Mouse (Mus musculus) embryonic facial prominence, embryonic 10.5 days (tissue): ENCODE data around the gene Smpd3. TPM values are rescaled to one million over a fixed set of nuclear protein-coding genes. Genes with fewer than 3 reads are reported as not detected.

Source experiments
- DNase-seq: peaks from one replicate; pipeline ENCODE4 v3.0.0-alpha.2; 2017; ENCODE audit warnings: low spot score
- H3K27ac ChIP-seq: fragments of 300-500 bp; sonication (generic); replicated peaks from 2 replicates; pipeline ENCODE4 v1.5.1; 2016; ENCODE audit warnings: mild to moderate bottlenecking
- H3K27me3 ChIP-seq: fragments of 300-500 bp; sonication (generic); replicated peaks from 2 replicates; pipeline ENCODE4 v1.6.1; 2016; ENCODE audit warnings: low read depth, mild to moderate bottlenecking; ENCODE audit not compliant: poor library complexity, severe bottlenecking
- H3K36me3 ChIP-seq: fragments of 300-500 bp; sonication (generic); replicated peaks from 2 replicates; pipeline ENCODE4 v1.6.1; 2016; ENCODE audit warnings: mild to moderate bottlenecking, moderate library complexity
- H3K4me1 ChIP-seq: fragments of 300-500 bp; sonication (generic); 2 replicates; pipeline ENCODE4 v1.6.1; 2016
- H3K4me3 ChIP-seq: fragments of 300-500 bp; sonication (generic); 2 replicates; pipeline ENCODE4 v1.5.1; 2016; ENCODE audit warnings: mild to moderate bottlenecking, moderate library complexity
- H3K9me3 ChIP-seq: fragments of 300-500 bp; sonication (generic); 2 replicates; pipeline ENCODE4 v1.6.1; 2016; ENCODE audit warnings: mild to moderate bottlenecking
- WGBS: fragments of 180-500 bp; shearing (Covaris S2); methylation state at CpG from one replicate; pipeline ENCODE4 v1.1.7; 2016; 5-methylcytosine and 5-hydroxymethylcytosine counted together
- polyA plus RNA-seq: library from polyadenylated mRNA; unstranded; fragments of >200 nt; fragmentation: Nextera tagmentation; extraction: Ambion mirVana; gene quantifications from 2 replicates; pipeline ENCODE4 v1.2.1, GENCODE M21; 2016

Smpd3 gene
- polyA plus RNA-seq, 1 experiment from 2014 or later, result 4.0 TPM

DNA sequence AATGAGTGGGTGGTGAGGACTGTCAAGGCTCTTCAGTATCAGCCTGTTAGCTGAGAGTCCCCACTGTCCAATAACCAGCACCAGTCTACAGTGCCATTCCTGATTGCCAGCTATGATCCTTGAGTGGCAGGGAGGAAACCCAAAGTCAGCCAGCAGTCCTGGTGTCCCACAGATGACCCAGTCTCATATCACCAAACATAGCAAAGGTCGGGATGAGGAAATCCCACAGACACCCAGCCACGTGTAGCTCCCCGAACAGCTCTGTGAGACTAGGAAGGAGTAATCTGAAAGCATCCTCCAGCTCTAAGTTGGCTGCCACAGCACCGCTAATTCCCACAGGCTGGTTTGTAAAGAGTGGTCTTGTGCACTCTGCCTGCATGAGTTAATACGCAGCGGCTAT, 33.5 kb downstream of the Smpd3 start:
- H3K4me3 ChIP-seq, result no peak overlapping the region
- 79% methylated on average over 6 of the region's 6 CpGs for WGBS
- no peak for DNase-seq
- H3K4me1 ChIP-seq, result peaks cover 8% of the 10 kb centered on the region; the same call in 1 of the 2 replicates
- H3K27me3 ChIP-seq, result no peaks in the 10 kb centered on the region
- no peak overlapping the region for H3K27ac ChIP-seq
- H3K36me3 ChIP-seq, result no peaks in the 10 kb centered on the region
- no peaks in the 10 kb centered on the region for H3K9me3 ChIP-seq

GRCm38 (mm10) chr8:106300739-106301715, 36.8 kb downstream of the Smpd3 start:
- Histone ChIP-seq H3K27ac (no peak overlapping the region), H3K36me3 (no peaks in the 10 kb centered on the region), H3K4me3 (no peak overlapping the region), H3K9me3 (no peaks in the 10 kb centered on the region), H3K27me3 (no peaks in the 10 kb centered on the region), H3K4me1 (no peaks in the 10 kb centered on the region)
- no peak for DNase-seq
- 78% methylated on average over 9 of the region's 9 CpGs for WGBS

- no peak for DNase-seq
- Histone ChIP-seq H3K4me1 (no peaks in the 10 kb centered on the region), H3K27me3 (no peaks in the 10 kb centered on the region), H3K4me3 (no peak overlapping the region), H3K36me3 (no peaks in the 10 kb centered on the region), H3K27ac (no peak overlapping the region), H3K9me3 (no peaks in the 10 kb centered on the region)
- 83% methylated on average over 3 of the region's 3 CpGs for WGBS
These were observed 38.1 kb downstream of the Smpd3 start for GRCm38 (mm10) chr8:106299686-106300085.

- Histone ChIP-seq H3K4me1 (no peaks in the 10 kb centered on the region), H3K27ac (no peak overlapping the region), H3K9me3 (no peaks in the 10 kb centered on the region), H3K4me3 (no peak overlapping the region), H3K36me3 (no peaks in the 10 kb centered on the region), H3K27me3 (no peaks in the 10 kb centered on the region)
- WGBS, result 82% methylated on average over 1 of the region's 1 CpGs
- no peak for DNase-seq
These were observed 38.9 kb downstream of the Smpd3 start for GRCm38 (mm10) chr8:106298846-106299245.

GRCm38 (mm10) chr8:106298261-106298660, 39.5 kb downstream of the Smpd3 start:
- WGBS, result 72% methylated on average over 5 of the region's 5 CpGs
- no peaks in the 10 kb centered on the region for H3K9me3 ChIP-seq
- H3K27ac ChIP-seq, result no peak overlapping the region
- no peaks in the 10 kb centered on the region for H3K27me3 ChIP-seq
- no peaks in the 10 kb centered on the region for H3K4me1 ChIP-seq
- no peak overlapping the region for H3K4me3 ChIP-seq
- no peaks in the 10 kb centered on the region for H3K36me3 ChIP-seq
- no peak for DNase-seq

DNA sequence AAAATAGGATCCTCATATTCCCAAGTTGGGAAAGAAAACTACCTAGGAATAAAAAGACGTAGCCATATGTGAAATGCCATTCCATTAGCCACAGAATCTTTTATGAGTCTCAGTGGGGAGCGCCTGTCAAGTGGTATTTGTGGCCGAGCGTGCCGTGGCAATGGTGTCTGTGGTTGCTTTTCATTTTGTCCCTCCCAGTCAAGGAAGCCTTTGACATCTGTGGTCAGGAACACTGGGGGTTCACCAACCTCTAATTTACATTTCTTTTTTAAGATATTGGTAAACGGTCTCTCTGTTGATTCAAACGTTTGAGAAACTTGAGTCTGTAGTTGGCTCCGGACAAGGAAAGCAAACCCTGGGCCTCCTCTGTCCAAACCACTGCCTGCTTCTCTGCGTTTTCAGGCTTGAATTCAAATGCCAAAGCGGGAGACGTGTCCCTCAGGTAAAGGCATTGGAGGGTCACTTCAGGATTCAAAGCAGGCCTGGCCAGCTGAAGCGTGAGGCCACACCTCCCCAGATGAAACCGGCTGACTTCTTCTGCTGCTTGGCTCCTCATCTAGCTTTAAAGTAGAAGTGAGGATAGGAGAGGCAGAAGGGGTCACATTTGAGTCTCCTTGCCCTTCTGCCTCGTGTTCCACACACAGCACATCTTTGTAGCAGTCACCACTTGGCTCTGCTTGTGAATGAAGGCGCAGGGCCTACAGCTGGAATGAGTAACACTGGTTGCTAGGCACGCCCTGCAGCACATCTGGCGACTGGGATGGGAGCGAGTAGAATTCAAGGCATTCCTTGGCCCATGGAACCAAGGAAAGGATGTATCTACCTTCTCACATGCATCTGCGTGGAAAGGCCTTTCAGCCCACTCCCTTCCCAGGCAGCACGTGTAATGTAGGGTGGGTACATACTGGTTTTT, 45.0 kb downstream of the Smpd3 start:
- DNase-seq, result no peak
- no peak overlapping the region for H3K27ac ChIP-seq
- H3K4me1 ChIP-seq, result peaks cover 7% of the 10 kb centered on the region; the same call in 1 of the 2 replicates
- H3K36me3 ChIP-seq, result no peaks in the 10 kb centered on the region
- H3K27me3 ChIP-seq, result no peaks in the 10 kb centered on the region
- H3K4me3 ChIP-seq, result no peak overlapping the region
- H3K9me3 ChIP-seq, result no peaks in the 10 kb centered on the region
- 79% methylated on average over 20 of the region's 20 CpGs for WGBS

DNA sequence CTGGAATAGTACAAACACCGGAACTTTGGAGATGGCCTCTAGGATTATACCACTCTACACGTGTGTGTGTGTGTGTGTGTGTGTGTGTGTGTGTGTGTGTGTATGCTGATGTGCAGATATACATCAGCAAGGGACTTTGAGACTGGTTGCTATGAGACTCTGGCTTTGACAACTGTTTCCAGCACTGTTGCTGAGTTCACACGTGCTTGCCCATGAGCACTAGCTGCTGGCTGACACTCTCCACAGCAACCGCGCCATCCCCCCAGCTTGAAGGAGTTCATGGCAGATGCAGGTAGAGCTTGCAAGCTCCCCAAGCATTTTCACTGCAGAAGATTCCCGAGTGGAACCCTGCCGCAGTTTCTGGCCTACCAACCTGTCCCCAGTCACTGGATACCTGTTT, 48.3 kb downstream of the Smpd3 start:
- no peak overlapping the region for H3K27ac ChIP-seq
- H3K36me3 ChIP-seq, result no peaks in the 10 kb centered on the region
- DNase-seq, result no peak
- H3K4me3 ChIP-seq, result no peak overlapping the region
- H3K27me3 ChIP-seq, result no peaks in the 10 kb centered on the region
- no peaks in the 10 kb centered on the region for H3K9me3 ChIP-seq
- WGBS, result 63% methylated on average over 7 of the region's 7 CpGs
- H3K4me1 ChIP-seq, result peaks cover 16% of the 10 kb centered on the region; the same call in 1 of the 2 replicates

DNA sequence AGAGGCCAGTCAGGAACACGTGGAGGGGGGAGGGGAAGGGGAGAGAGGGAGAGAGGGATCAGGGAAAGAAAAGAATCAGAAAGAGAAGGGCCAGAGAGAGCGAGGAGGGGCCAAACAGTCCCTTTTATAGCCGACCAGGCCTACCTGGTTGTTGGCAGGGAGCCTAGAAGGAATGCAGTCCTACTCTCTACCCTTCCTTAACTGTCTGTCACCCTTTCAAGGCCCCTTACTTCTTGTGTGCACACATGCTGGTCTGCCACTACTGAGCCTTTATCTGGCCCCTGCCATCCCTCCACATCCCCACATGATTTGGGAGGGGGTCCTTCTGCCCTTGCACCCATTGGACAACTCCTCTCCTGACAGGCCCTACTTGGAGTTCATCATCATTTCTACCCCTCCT, 49.1 kb downstream of the Smpd3 start:
- 33% methylated on average over 3 of the region's 3 CpGs for WGBS
- H3K9me3 ChIP-seq, result no peaks in the 10 kb centered on the region
- no peak for DNase-seq
- H3K27me3 ChIP-seq, result no peaks in the 10 kb centered on the region
- H3K4me1 ChIP-seq, result peaks cover 16% of the 10 kb centered on the region; the same call in 1 of the 2 replicates
- no peak overlapping the region for H3K4me3 ChIP-seq
- H3K27ac ChIP-seq, result no peak overlapping the region; the same call in 1 of the 2 replicates
- no peaks in the 10 kb centered on the region for H3K36me3 ChIP-seq

DNA sequence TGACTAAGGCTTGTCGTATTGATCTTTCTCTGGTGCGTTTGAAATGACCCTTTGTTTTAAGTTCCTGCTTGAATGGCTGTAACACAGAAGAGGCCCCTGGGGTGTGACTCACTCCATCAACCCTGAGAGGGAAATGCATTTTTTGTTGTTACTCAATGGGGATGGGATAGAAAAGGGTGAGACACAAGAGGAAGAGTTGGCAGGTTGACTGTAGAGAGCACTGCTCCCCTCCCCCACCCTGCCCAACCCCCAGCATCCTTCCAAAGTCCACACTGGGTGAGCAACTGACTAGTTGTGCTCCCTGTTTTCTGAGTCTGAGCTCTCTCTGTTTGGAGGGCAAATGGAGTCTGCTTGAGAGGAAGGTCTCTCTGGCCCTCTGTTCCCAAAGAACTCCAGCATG, 50.3 kb downstream of the Smpd3 start:
- H3K27me3 ChIP-seq, result no peaks in the 10 kb centered on the region
- H3K36me3 ChIP-seq, result no peaks in the 10 kb centered on the region
- WGBS, result 23% methylated on average over 2 of the region's 2 CpGs
- DNase-seq, result no peak
- no peak overlapping the region for H3K4me3 ChIP-seq
- no peak overlapping the region; the same call in 1 of the 2 replicates for H3K27ac ChIP-seq
- H3K9me3 ChIP-seq, result no peaks in the 10 kb centered on the region
- H3K4me1 ChIP-seq, result peaks cover 15% of the 10 kb centered on the region

DNA sequence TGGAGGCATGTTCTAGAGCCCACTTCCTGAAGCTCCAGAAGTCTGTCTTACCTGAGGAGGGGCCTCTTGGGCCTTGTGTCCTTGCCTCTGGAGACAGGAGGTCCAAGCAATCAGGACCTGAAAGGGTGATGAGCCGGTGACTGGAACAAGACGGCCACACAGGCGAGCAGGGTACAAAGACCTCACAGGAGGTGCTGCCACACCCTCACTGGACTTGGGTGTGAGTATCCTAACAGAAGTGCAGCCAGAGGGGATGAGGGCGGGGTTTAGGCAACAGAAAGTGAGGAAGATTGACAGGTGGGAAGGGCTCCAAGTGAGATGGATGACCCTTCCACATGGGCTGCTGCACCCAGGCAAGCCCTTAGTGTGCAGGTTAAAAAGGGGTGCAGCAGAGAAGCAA, 56.9 kb downstream of the Smpd3 start:
- H3K27me3 ChIP-seq, result no peaks in the 10 kb centered on the region
- H3K27ac ChIP-seq, result no peak overlapping the region
- no peak for DNase-seq
- no peaks in the 10 kb centered on the region for H3K36me3 ChIP-seq
- H3K4me3 ChIP-seq, result no peak overlapping the region
- WGBS, result 46% methylated on average over 4 of the region's 4 CpGs
- peaks cover 20% of the 10 kb centered on the region for H3K4me1 ChIP-seq
- no peaks in the 10 kb centered on the region for H3K9me3 ChIP-seq

DNA sequence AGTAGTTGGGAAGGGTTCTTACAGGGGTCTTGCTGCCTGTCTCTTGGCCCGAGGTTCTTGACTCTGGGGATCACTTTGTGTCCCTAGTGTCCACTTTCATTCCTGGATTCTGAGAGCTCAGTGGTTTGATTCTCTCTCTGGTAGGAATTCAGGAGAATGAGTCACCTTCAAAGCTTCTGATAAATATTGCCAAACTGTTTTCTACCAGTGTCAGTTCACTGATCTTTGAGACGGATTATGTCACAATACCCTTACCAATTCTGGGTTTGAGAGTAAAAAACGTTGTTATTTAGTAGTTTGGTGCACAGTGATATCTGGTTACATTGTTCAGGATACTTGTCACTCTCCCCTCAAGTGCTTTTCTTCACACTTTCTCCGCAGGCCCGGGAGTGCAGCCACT, 57.6 kb downstream of the Smpd3 start:
- H3K4me3 ChIP-seq, result no peak overlapping the region
- no peaks in the 10 kb centered on the region for H3K9me3 ChIP-seq
- H3K27me3 ChIP-seq, result no peaks in the 10 kb centered on the region
- no peaks in the 10 kb centered on the region for H3K36me3 ChIP-seq
- WGBS, result 51% methylated on average over 5 of the region's 5 CpGs
- H3K4me1 ChIP-seq, result peaks cover 20% of the 10 kb centered on the region
- no peak for DNase-seq
- H3K27ac ChIP-seq, result no peak overlapping the region

DNA sequence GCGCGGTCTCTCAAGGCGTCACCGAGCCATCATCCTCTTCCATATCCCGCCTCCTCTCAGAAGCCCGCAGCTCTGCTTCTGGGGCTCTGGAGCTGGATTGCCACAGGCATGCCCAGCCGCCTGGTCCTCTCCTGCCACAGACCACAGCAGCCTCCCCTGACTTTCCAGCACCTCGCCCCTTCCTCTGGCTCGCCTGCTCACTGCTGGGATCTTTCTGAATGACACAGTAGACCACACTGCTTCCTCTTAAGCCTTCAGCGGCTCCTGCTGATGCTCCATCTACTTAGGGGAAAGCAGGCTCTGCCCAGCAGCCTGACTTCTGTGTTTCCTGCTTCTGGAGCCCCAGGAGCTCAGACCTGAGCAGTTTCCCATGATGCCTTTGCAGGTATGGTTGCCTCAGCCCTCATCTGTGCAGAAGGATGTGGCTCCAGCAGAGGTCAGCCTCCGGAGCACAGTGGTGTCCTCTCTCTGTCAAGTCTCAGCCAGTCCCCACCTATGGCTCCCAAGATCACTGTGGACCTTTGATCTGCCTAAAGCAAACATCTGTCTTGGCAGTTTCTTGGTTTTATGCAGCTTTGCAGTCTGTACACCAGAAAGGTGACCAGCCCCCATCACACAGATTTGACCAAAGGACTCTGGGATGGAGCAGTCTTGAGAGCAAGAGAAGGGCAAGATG, 59.3 kb downstream of the Smpd3 start:
- no peaks in the 10 kb centered on the region for H3K27me3 ChIP-seq
- WGBS, result 78% methylated on average over 11 of the region's 11 CpGs
- no peak overlapping the region for H3K4me3 ChIP-seq
- H3K27ac ChIP-seq, result no peak overlapping the region; the same call in 1 of the 2 replicates
- no peaks in the 10 kb centered on the region for H3K36me3 ChIP-seq
- peaks cover 20% of the 10 kb centered on the region for H3K4me1 ChIP-seq
- H3K9me3 ChIP-seq, result no peaks in the 10 kb centered on the region
- no peak for DNase-seq
